Mouse (Mus musculus) regulatory T cell (primary cell): ENCODE data around the gene Pfdn4.
"Not testable (repeated sequence)": the region's sequence is repeated elsewhere in the genome, so short reads cannot be mapped to it uniquely, and the experiment has no call there.

Experiments used
- in situ Hi-C: fragments of 300-600 bp; cut with MboI, MseI; formaldehyde crosslinking; loops from one replicate; pipeline ENCODE4 v1.15.1; 2025; ENCODE audit warnings: high pct_unique_total_duplicates

The Pfdn4 gene

GRCm38 (mm10) chr2:170496154-170496930 lies at the start of gene Pfdn4:
TSS of gene Pfdn4 (plus strand) at chr2:170496428.
- in situ Hi-C loops: no loop called here

- in situ Hi-C loops: no loop called here
Observed at GRCm38 (mm10) chr2:170446843-170447383, 49.3 kb upstream of the Pfdn4 start.

- in situ Hi-C loops: no loop called here
Observed at GRCm38 (mm10) chr2:170447651-170448050, 48.6 kb upstream of the Pfdn4 start.

- in situ Hi-C loops: no loop called here
Observed at GRCm38 (mm10) chr2:170450933-170451332, 45.3 kb upstream of the Pfdn4 start.

- in situ Hi-C loops: not testable (repeated sequence)
Observed at GRCm38 (mm10) chr2:170453809-170454208, 42.4 kb upstream of the Pfdn4 start.

GRCm38 (mm10) chr2:170459183-170459582 lies 37.0 kb upstream of the Pfdn4 start:
- in situ Hi-C loops: loop anchor here (5.0 kb wide), 1 partner anchor 48 kb away; no protein-coding TSS in a partner anchor

- in situ Hi-C loops: loop anchor here (5.0 kb wide), 1 partner anchor 47 kb away; no protein-coding TSS in a partner anchor
Observed at GRCm38 (mm10) chr2:170459805-170460204, 36.4 kb upstream of the Pfdn4 start.

GRCm38 (mm10) chr2:170461652-170462051 lies 34.6 kb upstream of the Pfdn4 start:
- in situ Hi-C loops: no loop called here

- in situ Hi-C loops: no loop called here
Observed at GRCm38 (mm10) chr2:170464817-170465216, 31.4 kb upstream of the Pfdn4 start.

- in situ Hi-C loops: no loop called here
Observed at GRCm38 (mm10) chr2:170468009-170468408, 28.2 kb upstream of the Pfdn4 start.

- in situ Hi-C loops: no loop called here
Observed at GRCm38 (mm10) chr2:170469616-170470308, 26.5 kb upstream of the Pfdn4 start.

GRCm38 (mm10) chr2:170470591-170470990 lies 25.6 kb upstream of the Pfdn4 start:
- in situ Hi-C loops: no loop called here

- in situ Hi-C loops: no loop called here
Observed at GRCm38 (mm10) chr2:170474125-170474524, 22.1 kb upstream of the Pfdn4 start.

- in situ Hi-C loops: no loop called here
Observed at GRCm38 (mm10) chr2:170475164-170475563, 21.1 kb upstream of the Pfdn4 start.

- in situ Hi-C loops: no loop called here
Observed at GRCm38 (mm10) chr2:170476215-170476614, 20.0 kb upstream of the Pfdn4 start.

GRCm38 (mm10) chr2:170476643-170477042 lies 19.6 kb upstream of the Pfdn4 start:
- in situ Hi-C loops: no loop called here

- in situ Hi-C loops: no loop called here
Observed at GRCm38 (mm10) chr2:170482019-170482540, 14.1 kb upstream of the Pfdn4 start.

GRCm38 (mm10) chr2:170483914-170484313 lies 12.3 kb upstream of the Pfdn4 start:
- in situ Hi-C loops: no loop called here

GRCm38 (mm10) chr2:170487202-170487601 lies 9.0 kb upstream of the Pfdn4 start:
- in situ Hi-C loops: no loop called here

GRCm38 (mm10) chr2:170487890-170488502 lies 8.2 kb upstream of the Pfdn4 start:
- in situ Hi-C loops: no loop called here

- in situ Hi-C loops: no loop called here
Observed at GRCm38 (mm10) chr2:170494784-170495710, 1.2 kb upstream of the Pfdn4 start.
